14 mouse cellular contexts compared by ENCODE assay signal in the genomic region with DNA sequence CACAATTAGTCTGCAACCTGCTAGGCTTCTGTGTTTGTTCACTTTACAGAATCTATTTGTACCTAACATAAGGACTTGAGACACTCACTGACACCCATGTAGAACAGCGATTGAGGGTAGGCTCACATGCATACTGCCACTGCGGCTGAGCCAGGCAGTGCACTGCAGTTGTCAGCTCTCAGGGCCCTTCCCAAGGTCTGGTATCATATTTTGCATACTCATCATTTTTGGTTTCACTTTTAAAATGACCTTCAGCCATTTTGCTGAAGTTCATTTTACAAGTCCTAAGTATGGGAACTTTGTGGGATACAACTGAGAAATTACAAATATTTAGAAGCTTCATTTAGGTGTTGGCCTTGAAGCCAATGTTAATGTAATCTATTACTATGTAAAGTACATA.
DNase-seq lines count a peak whose midpoint lies in the region; ATAC-seq and TF ChIP-seq lines count a peak whose summit lies in the region.
"Had no signal": no experiment of that assay in that cellular context is flagged by ENCODE, and none has a peak within 500 bp of the region (broad histone marks: within the 10 kb centered on the region; RNA-seq: fewer than 3 reads in every experiment).

No protein-coding gene starts in this region.

- no peak overlapping the region for H3K4me3 ChIP-seq in gastrocnemius, adult 2 months
- no peak overlapping the region for H3K4me3 ChIP-seq in liver, embryonic 14.5 days (ENCODE audit: insufficient read depth in 1 of 2, low read depth in 2 of 2, low read length in 2 of 2)
- H3K4me3 ChIP-seq: myocyte had no signal

- no peak for DNase-seq in gastrocnemius, adult 2 months
- DNase-seq in gastrocnemius, postnatal 10 days = no peak
- DNase-seq in 416B (ENCODE audit: low read depth) = peak; percentile 73
- peak; percentile 24 to 36 for DNase-seq in adrenal gland, postnatal 36 days
- DNase-seq in liver, embryonic 14.5 days (ENCODE audit: low read depth in 3 of 3, low spot score in 3 of 3) = no peak
- DNase-seq in kidney, postnatal 4 days = no peak
- DNase-seq in left cerebral cortex, postnatal 10 days (ENCODE audit: extremely low spot score in 1 of 2, low spot score in 2 of 2) = no peak
- DNase-seq in T-cell, adult 2 months (ENCODE audit: low spot score) = no peak
- DNase-seq: heart, postnatal 14 days; kidney, postnatal 36 days; lung, adult 18-20 months; right cerebral cortex, postnatal 25 days; thymus, postnatal 25 days had no signal

- WGBS in liver, embryonic 14.5 days (ENCODE audit: insufficient replicate concordance) = 69% methylated on average over 2 of the region's 2 CpGs

- no peak for ATAC-seq in liver, embryonic 14.5 days (ENCODE audit: insufficient read depth)

- TF ChIP-seq EP300 in liver, embryonic 14.5 days (IDR thresholded peaks at IDR 0.05; ENCODE audit: low read depth) = no peak

- no peaks in the 10 kb centered on the region for H3K9me3 ChIP-seq in liver, embryonic 14.5 days (ENCODE audit: control insufficient read depth, low read length)

- H3K27ac ChIP-seq in gastrocnemius, adult 2 months = no peak overlapping the region
- H3K27ac ChIP-seq in liver, embryonic 14.5 days = no peak overlapping the region

- no peaks in the 10 kb centered on the region for H3K27me3 ChIP-seq in liver, embryonic 14.5 days (ENCODE audit: control insufficient read depth, insufficient read depth, low read length)

- no peaks in the 10 kb centered on the region for H3K36me3 ChIP-seq in liver, embryonic 14.5 days (replicated peaks; ENCODE audit: control insufficient read depth, insufficient read depth, low read depth)

- H3K4me1 ChIP-seq in liver, embryonic 14.5 days (replicated peaks; ENCODE audit: control insufficient read depth in 2 of 2, insufficient read depth in 2 of 2, low read length in 1 of 2) = peaks cover 0 to 2% of the 10 kb centered on the region in 2 experiments; a peak in 2 of 4 replicates

- peak overlapping the region; percentile 11; the same call in 1 of the 2 replicates for H3K4me2 ChIP-seq in liver, embryonic 14.5 days (ENCODE audit: low read depth)

- peak; percentile 13; the same call in 1 of the 2 replicates for TF ChIP-seq CTCF in gastrocnemius, adult 2 months (IDR thresholded peaks at IDR 0.05)
- TF ChIP-seq CTCF in liver, embryonic 14.5 days (IDR thresholded peaks at IDR 0.05; ENCODE audit: low read depth) = peak; percentile 43; the same call in 1 of the 2 replicates

- H3K9ac ChIP-seq in liver, embryonic 14.5 days (replicated peaks) = no peak overlapping the region

- intact Hi-C loops in gastrocnemius, adult 2 months (cut with DNase I) = no loop called here
- intact Hi-C loops in left cerebral cortex, postnatal 10 days (cut with DNase I) = no loop called here

Comparison
In these comparisons a context has a peak if more than half of its experiments do, and no peak if none do; other contexts are left out.
1. DNase-seq: peak in 416B (single experiment) and adrenal gland, postnatal 36 days (2 of 2); none in gastrocnemius, adult 2 months (single experiment), gastrocnemius, postnatal 10 days (single experiment), liver, embryonic 14.5 days (0 of 3), kidney, postnatal 4 days (0 of 2), left cerebral cortex, postnatal 10 days (0 of 2) and T-cell, adult 2 months (single experiment).